Mouse (Mus musculus): Measurements from ENCODE around the gene Ints2.
"Not testable (repeated sequence)": the region's sequence is repeated elsewhere in the genome, so short reads cannot be mapped to it uniquely, and the experiment has no call there.

The Ints2 gene

GRCm38 (mm10) chr11:86257460-86258076, at the start of gene Ints2:
Gene Ints2 (minus strand): TSS chr11:86257575.
- DNase-seq, result peak; percentile 98

DNA sequence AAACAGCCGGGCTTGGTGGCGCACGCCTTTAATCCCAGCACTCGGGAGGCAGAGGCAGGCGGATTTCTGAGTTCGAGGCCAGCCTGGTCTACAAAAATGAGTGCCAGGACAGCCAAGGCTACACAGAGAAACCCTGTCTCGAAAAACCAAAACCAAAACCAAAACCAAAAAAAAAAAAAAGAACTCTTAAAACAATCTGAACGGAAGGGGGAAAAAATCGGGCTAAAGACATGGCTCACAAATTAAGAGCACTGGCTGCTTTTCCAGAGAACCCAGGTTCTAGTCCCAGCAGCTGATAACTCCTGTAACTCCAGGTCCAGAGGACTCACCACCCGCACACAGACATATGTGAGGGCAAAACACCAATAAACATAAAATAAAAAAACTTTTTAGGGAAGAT, 34.8 kb upstream of the Ints2 start:
- not testable (repeated sequence) for DNase-seq

- no peak for DNase-seq
These were observed 34.3 kb upstream of the Ints2 start for GRCm38 (mm10) chr11:86291714-86292113.

DNA sequence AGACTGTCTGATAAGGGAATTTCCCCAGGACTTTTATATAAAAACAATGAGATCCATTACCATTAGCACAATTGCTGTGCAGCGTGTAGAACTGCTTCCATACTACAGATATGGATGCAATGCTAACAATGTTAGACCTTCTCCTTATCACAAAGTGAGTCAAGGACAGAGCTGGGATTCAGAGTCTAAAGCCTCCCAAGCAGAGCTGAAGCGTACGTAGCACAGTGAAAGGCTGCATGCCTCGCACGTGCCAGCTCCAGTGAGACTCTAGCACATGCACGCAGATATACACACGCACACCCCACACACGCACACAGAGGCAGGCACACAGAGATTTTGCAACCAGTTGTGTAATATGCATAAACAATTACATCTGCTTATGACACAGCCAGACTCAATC, 28.4 kb upstream of the Ints2 start:
- DNase-seq, result no peak

- no peak for DNase-seq
These were observed 21.2 kb upstream of the Ints2 start for GRCm38 (mm10) chr11:86278442-86279102.

GRCm38 (mm10) chr11:86257054-86257453, 321 bp downstream of the Ints2 start:
- no peak for DNase-seq

GRCm38 (mm10) chr11:86253342-86253741, 4.0 kb downstream of the Ints2 start:
- DNase-seq, result no peak

GRCm38 (mm10) chr11:86232446-86232845, 24.9 kb downstream of the Ints2 start:
- no peak for DNase-seq

GRCm38 (mm10) chr11:86231781-86232350, 25.5 kb downstream of the Ints2 start:
- DNase-seq, result no peak

- no peak for DNase-seq
These were observed 30.7 kb downstream of the Ints2 start for GRCm38 (mm10) chr11:86226646-86227180.

GRCm38 (mm10) chr11:86225761-86226160, 31.6 kb downstream of the Ints2 start:
- DNase-seq, result no peak

DNA sequence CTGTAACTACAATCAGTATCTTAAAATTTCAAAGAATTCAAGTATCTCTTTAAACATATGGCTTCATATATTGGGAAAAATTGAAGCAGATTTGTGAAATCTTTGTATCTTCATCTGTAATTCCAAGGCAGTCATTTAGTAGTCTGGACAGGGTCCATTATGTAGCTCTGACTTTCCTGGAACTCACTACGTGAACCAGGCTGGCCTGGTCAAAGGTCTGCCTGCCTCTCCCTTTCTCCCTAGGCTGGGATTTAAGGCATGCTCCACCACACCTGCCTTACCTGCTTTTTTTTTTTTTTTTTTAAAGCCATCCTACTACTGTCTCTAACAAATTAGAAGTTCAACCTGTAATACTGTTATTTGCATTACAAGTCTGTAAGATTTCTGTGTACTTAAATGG, 45.6 kb downstream of the Ints2 start:
- no peak for DNase-seq

DNA sequence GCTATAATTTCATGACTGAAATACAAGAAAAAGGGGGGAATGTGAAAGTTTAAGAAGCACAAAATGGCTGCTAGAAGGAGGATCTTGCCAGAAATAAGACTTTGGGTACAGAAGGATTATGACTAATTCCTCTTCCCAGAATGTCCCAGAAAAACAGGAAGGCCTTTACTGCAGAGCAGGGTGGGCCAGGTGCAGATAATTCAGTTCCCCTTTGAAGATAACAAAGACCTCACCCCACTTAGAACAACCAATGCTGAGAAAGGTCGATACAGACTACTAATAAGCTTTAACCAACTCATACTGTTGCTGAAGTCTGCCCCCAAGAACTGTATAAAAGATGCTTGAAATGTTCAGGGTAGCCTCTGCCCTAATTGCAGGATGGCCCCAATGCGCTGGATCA, 48.3 kb downstream of the Ints2 start:
- no peak for DNase-seq

GRCm38 (mm10) chr11:86205876-86206275, 51.5 kb downstream of the Ints2 start:
- DNase-seq, result no peak

DNA sequence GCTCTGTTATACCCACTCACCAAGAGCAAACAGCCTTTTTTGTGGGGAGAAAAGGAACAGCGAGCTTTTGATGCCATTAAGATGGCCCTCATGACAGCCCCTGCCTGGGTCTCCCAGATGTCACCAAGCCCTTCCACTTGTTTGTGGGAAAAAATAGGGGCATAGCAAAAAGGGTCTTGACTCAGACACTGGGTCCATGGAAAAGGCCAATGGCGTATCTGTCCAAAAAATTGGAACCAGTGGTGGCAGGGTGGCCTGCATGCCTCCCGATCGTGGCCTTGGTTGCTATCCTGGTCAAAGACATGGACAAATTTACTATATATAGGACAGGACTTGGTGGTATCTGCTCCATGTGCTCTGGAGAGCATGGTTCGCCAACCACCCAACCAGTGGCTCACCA, 52.3 kb downstream of the Ints2 start:
- DNase-seq, result no peak

- DNase-seq, result peak; percentile 27 to 38
These were observed 55.3 kb downstream of the Ints2 start for GRCm38 (mm10) chr11:86201901-86202675.

DNA sequence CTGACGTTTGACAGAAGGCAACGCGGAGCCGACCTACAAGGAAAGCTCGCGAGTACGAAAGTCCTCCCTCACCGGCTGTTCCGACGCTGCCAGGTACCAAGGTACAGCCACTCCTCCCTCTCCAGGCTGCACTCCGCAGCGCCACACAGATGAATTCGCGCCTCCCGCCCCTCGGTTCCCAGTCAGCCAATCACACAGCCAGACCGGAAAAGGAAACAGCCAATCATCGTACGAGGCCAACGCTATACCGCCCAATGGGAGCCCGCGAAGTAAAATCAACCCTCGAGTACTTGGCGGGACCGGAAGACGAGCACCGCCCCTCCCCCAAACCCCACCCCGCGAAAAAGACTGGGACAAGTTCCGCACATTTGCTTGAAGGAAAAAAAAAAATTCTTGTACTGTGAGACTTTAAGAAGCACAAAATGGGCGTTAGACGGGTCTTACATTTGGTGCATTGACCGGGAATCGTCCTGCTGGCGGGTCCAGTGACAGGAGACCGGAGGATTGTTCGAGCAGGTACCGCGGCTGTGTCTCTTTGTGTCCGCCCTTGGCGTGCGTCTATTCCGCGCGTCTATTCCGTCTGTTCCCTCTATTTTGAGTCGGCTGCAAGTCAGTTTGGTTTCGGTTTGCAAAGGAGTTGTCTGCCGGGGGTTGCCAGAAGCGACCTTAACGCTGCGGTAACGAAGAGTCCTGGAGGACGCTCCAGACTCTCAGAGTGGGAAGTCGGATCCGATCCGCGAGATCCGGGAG, 56.2 kb downstream of the Ints2 start, which contains the start of gene Brip1:
Gene Brip1, minus strand, starts transcription at position 157 of the 750 bp plus-strand sequence.
- DNase-seq, result peak; percentile 95

DNA sequence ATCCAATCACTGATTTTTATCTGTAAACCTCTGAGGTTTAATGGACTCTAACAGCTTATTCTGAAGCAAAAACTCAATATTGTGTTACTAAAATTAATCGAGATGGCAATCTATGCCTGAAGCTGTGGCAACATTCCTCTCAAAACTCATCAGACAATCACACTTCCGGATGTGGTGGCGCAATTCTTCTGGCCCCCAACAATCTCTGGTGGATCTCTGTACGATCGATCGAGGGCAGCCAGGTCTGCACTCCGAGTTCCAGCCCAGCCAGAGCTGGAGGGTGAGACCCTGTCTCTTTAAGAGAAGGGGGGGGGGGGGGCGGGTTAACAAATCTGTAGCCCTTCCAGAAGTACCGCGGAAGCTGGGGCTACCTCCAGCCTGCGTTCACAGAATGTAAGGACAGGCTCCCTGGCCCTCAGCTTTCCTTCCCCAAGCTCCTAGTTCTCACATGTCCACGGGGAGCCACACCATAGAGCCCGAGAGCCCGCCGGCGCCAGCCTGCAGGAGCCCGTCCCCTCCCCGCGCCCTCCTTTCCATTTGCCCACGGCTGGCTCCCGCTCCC, 56.8 kb downstream of the Ints2 start:
- DNase-seq, result no peak

DNA sequence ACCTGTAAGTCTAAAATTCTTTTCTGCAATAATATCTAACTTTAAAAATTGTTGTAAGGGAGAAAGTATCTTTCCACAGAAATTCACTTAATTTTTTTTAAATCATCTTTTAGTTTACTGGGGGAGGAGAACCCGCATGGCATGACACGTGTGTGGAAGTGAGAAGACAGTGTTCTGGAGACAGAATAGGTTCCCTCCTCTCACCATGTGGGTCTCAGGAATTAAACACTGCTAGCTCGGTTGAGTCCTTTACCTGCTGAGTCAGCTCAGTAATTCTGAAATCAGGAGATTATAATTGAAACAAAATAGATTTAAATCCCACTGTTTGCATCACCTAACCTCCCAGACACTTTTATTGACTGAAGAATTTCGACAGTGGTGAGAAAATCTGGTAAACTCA, 57.6 kb downstream of the Ints2 start:
- no peak for DNase-seq

DNA sequence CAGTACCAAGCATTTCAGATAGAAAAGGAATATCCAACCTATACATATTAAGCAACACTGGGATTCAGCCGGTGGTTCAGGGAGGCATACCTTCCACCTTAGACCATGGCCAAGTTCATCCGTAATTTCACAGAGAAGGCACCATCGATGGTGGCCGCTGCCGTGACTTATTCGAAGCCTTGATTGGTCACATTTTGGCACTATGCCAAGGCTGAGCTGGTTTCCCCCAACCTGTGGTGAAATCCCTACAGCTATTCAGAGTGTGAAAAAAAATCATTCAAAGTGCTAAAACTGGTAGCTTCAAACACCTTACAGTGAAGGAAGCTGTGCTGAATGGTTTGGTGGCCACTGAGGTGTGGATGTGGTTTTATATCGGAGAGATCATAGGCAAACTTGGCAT, 72.2 kb downstream of the Ints2 start:
- DNase-seq, result peak; percentile 32 to 42

- no peak for DNase-seq
These were observed 81.5 kb downstream of the Ints2 start for GRCm38 (mm10) chr11:86175833-86176232.

- DNase-seq, result peak; percentile 77
These were observed 83.2 kb downstream of the Ints2 start for GRCm38 (mm10) chr11:86174173-86174572.

Measured in cerebellum, postnatal 10 days (tissue).